15 mouse cellular contexts compared by ENCODE assay signal in genomic region chr8:120247618-120248017, GRCm38 (mm10). TPM values are rescaled to one million over a fixed set of nuclear protein-coding genes. Genes with fewer than 3 reads are reported as not detected.
DNase-seq lines count a peak whose midpoint lies in the region; ATAC-seq and TF ChIP-seq lines count a peak whose summit lies in the region.
"Had no signal": no experiment of that assay in that cellular context is flagged by ENCODE, and none has a peak within 500 bp of the region (broad histone marks: within the 10 kb centered on the region; RNA-seq: fewer than 3 reads in every experiment).

No protein-coding gene starts in this region.

- peaks cover 3% of the 10 kb centered on the region; the same call in 1 of the 2 replicates for H3K4me1 ChIP-seq in cerebellum, adult 2 months (ENCODE audit: control insufficient read depth, insufficient read depth, low read length)
- no peaks in the 10 kb centered on the region; the same call in 1 of the 2 replicates for H3K4me1 ChIP-seq in midbrain, postnatal 0 days (ENCODE audit: insufficient read depth, low read length)
- peaks cover 8% of the 10 kb centered on the region for H3K4me1 ChIP-seq in midbrain, embryonic 11.5 days (ENCODE audit: control insufficient read depth, insufficient read depth, low read length)
- H3K4me1 ChIP-seq: megakaryocyte, embryonic 14.5 days had no signal

- H3K4me2 ChIP-seq in midbrain, postnatal 0 days (ENCODE audit: low read depth, low read length, poor library complexity, severe bottlenecking) = no peak overlapping the region
- no peak overlapping the region for H3K4me2 ChIP-seq in midbrain, embryonic 11.5 days
- H3K4me2 ChIP-seq: forebrain, embryonic 12.5 days; heart, embryonic 11.5 days; liver, embryonic 13.5 days had no signal

- 75% methylated on average over 5 of the region's 5 CpGs for WGBS in cerebellum, adult 2 months
- WGBS in midbrain, postnatal 0 days = 84% methylated on average over 5 of the region's 5 CpGs
- WGBS in midbrain, embryonic 11.5 days = 84% methylated on average over 5 of the region's 5 CpGs

- no peak overlapping the region for H3K4me3 ChIP-seq in cerebellum, adult 2 months (replicated peaks; ENCODE audit: insufficient read depth, low read depth, low read length)
- no peak overlapping the region for H3K4me3 ChIP-seq in layer of hippocampus, adult 2 months
- no peak overlapping the region for H3K4me3 ChIP-seq in midbrain, postnatal 0 days (ENCODE audit: low read depth, low read length)
- no peak overlapping the region for H3K4me3 ChIP-seq in midbrain, embryonic 11.5 days (ENCODE audit: low read depth, low read length)
- H3K4me3 ChIP-seq: forebrain, embryonic 12.5 days; liver, embryonic 13.5 days; megakaryocyte, embryonic 14.5 days had no signal

- H3K9ac ChIP-seq in midbrain, postnatal 0 days (replicated peaks; ENCODE audit: low read length, poor library complexity, severe bottlenecking) = no peak overlapping the region
- H3K9ac ChIP-seq in midbrain, embryonic 11.5 days (ENCODE audit: low read length) = no peak overlapping the region
- H3K9ac ChIP-seq: forebrain, embryonic 12.5 days; liver, embryonic 13.5 days had no signal

- TF ChIP-seq POLR2A in cerebellum, adult 2 months (IDR thresholded peaks at IDR 0.05; ENCODE audit: borderline replicate concordance, insufficient read depth, low read length) = no peak

- no peaks in the 10 kb centered on the region for H3K27me3 ChIP-seq in cerebellum, adult 2 months (ENCODE audit: control insufficient read depth, insufficient read depth, low read length)
- no peaks in the 10 kb centered on the region for H3K27me3 ChIP-seq in midbrain, postnatal 0 days (ENCODE audit: insufficient read depth, low read length)
- no peaks in the 10 kb centered on the region for H3K27me3 ChIP-seq in midbrain, embryonic 11.5 days (ENCODE audit: control insufficient read depth, insufficient read depth, low read length)
- H3K27me3 ChIP-seq: forebrain, embryonic 12.5 days; liver, embryonic 13.5 days had no signal

- H3K36me3 ChIP-seq in midbrain, postnatal 0 days (ENCODE audit: insufficient read depth, low read length) = no peaks in the 10 kb centered on the region
- no peaks in the 10 kb centered on the region for H3K36me3 ChIP-seq in midbrain, embryonic 11.5 days (ENCODE audit: control insufficient read depth, insufficient read depth, low read length)
- H3K36me3 ChIP-seq: forebrain, embryonic 12.5 days; liver, embryonic 13.5 days had no signal

- no peak overlapping the region for H3K27ac ChIP-seq in cerebellum, adult 2 months (ENCODE audit: insufficient read depth, low read length)
- H3K27ac ChIP-seq in layer of hippocampus, adult 2 months = no peak overlapping the region
- no peak overlapping the region for H3K27ac ChIP-seq in midbrain, postnatal 0 days (ENCODE audit: low read depth, low read length)
- H3K27ac ChIP-seq in midbrain, embryonic 11.5 days (ENCODE audit: low read depth, low read length) = no peak overlapping the region
- H3K27ac ChIP-seq: forebrain, embryonic 12.5 days; liver, embryonic 13.5 days had no signal

- H3K9me3 ChIP-seq in midbrain, postnatal 0 days (ENCODE audit: low read length) = no peaks in the 10 kb centered on the region
- no peaks in the 10 kb centered on the region for H3K9me3 ChIP-seq in midbrain, embryonic 11.5 days (ENCODE audit: control insufficient read depth, low read length)
- H3K9me3 ChIP-seq: liver, embryonic 13.5 days had no signal

- no peak for DNase-seq in cerebellum, adult 2 months
- no peak for DNase-seq in cerebellum, postnatal 36 days
- DNase-seq in layer of hippocampus, adult 2 months (ENCODE audit: low spot score in 2 of 2) = no peak
- DNase-seq in layer of hippocampus, postnatal 25 days (ENCODE audit: extremely low spot score in 1 of 2, low spot score in 1 of 2) = no peak
- no peak for DNase-seq in midbrain, postnatal 0 days (ENCODE audit: low spot score)
- no peak for DNase-seq in midbrain, embryonic 11.5 days (ENCODE audit: low spot score, missing footprints)
- DNase-seq in right cerebral cortex, postnatal 25 days = no peak
- no peak for DNase-seq in right cerebral cortex, postnatal 10 days (ENCODE audit: low spot score in 2 of 2)
- DNase-seq: adrenal gland, postnatal 14 days; liver, embryonic 13.5 days; right cerebral cortex, adult 18-20 months had no signal

- no peak for ATAC-seq in midbrain, postnatal 0 days (ENCODE audit: low FRiP score)
- no peak for ATAC-seq in midbrain, embryonic 11.5 days (ENCODE audit: low FRiP score)
- ATAC-seq: intestine, embryonic 16.5 days had no signal

- TF ChIP-seq CTCF in cerebellum, adult 2 months (IDR thresholded peaks at IDR 0.05; ENCODE audit: borderline replicate concordance, insufficient read depth, low read depth, low read length) = peak; percentile 35; the same call in 1 of the 2 replicates
- peak; percentile 69 for TF ChIP-seq CTCF in layer of hippocampus, adult 2 months (conservative IDR thresholded peaks at IDR 0.05)
- TF ChIP-seq CTCF in midbrain, postnatal 0 days (IDR thresholded peaks at IDR 0.05) = peak; percentile 43; the same call in 1 of the 2 replicates

RNA-seq across cellular contexts. Expression of gene Gse1, which starts 19.4 kb away (rescaled TPM):
- 52.4 and 58.4 TPM in 2 replicates for polyA plus RNA-seq in cerebellum, adult 2 months (2012; rRNA removed)
- total RNA-seq in layer of hippocampus, adult 2 months (2021) = 100 to 1,000 TPM; 146 to 158 TPM
- total RNA-seq in layer of hippocampus, postnatal 25 days (2021) = 100 to 1,000 TPM; 121 to 145 TPM
- 47.3 and 51.3 TPM in 2 replicates for total RNA-seq in midbrain, postnatal 0 days (2014; rRNA removed)
- polyA plus RNA-seq in midbrain, postnatal 0 days (2015; fragmentation: Nextera tagmentation; extraction: Ambion mirVana) = 9.9 and 12.4 TPM in 2 replicates
- polyA plus RNA-seq in midbrain, embryonic 11.5 days (2014; fragmentation: Nextera tagmentation; extraction: Ambion mirVana) = 18.5 and 20.7 TPM in 2 replicates
